Mouse (Mus musculus) forebrain, embryonic 16.5 days (tissue): ENCODE measurements at regions not wholly inside any gene's neighbourhood (a gene's known extent, or its start where the extent isn't known, plus 50 kb on each side); places are given as distances from the start of the nearest gene placed in this dataset.

ENCODE experiments used
- ATAC-seq: fragments of 200-750 bp; cut with Nextera tagmentation; 2 replicates; pipeline ENCODE4 v1.8.0; 2017; ENCODE audit warnings: mild to moderate bottlenecking, moderate library complexity
- H3K27ac ChIP-seq: fragments of 300-500 bp; sonication (generic); 2 replicates; pipeline ENCODE4 v1.5.1; 2014; ENCODE audit warnings: low read length, control low read depth
- H3K27me3 ChIP-seq: fragments of 300-500 bp; sonication (generic); replicated peaks from 2 replicates; pipeline ENCODE4 v1.6.1; 2014; ENCODE audit warnings: low read length; ENCODE audit not compliant: control insufficient read depth, insufficient read depth
- H3K36me3 ChIP-seq: fragments of 300-500 bp; sonication (generic); 2 replicates; pipeline ENCODE4 v1.6.1; 2014; ENCODE audit not compliant: control insufficient read depth, insufficient read depth
- H3K4me1 ChIP-seq: fragments of 300-500 bp; sonication (generic); replicated peaks from 2 replicates; pipeline ENCODE4 v1.6.1; 2014; ENCODE audit warnings: low read length; ENCODE audit not compliant: control insufficient read depth, insufficient read depth
- H3K4me2 ChIP-seq: fragments of 300-500 bp; sonication (generic); 2 replicates; pipeline ENCODE4 v1.6.1; 2014; ENCODE audit warnings: mild to moderate bottlenecking, low read length, control low read depth
- H3K4me3 ChIP-seq: fragments of 300-500 bp; sonication (generic); replicated peaks from 2 replicates; pipeline ENCODE4 v1.5.1; 2014; ENCODE audit warnings: mild to moderate bottlenecking, low read length, control low read depth
- H3K9ac ChIP-seq: fragments of 300-500 bp; sonication (generic); replicated peaks from 2 replicates; pipeline ENCODE4 v1.6.1; 2014; ENCODE audit warnings: low read depth, low read length, control low read depth
- H3K9me3 ChIP-seq: fragments of 300-500 bp; sonication (generic); 2 replicates; pipeline ENCODE4 v1.6.1; 2016; ENCODE audit warnings: low read length; ENCODE audit not compliant: control insufficient read depth
- WGBS: fragments of 180-500 bp; shearing (Covaris S2); extraction: QIAGEN DNeasy Blood & Tissue Kit; methylation state at CpG from one replicate; pipeline ENCODE4 v1.1.7; 2014; 5-methylcytosine and 5-hydroxymethylcytosine counted together

DNA sequence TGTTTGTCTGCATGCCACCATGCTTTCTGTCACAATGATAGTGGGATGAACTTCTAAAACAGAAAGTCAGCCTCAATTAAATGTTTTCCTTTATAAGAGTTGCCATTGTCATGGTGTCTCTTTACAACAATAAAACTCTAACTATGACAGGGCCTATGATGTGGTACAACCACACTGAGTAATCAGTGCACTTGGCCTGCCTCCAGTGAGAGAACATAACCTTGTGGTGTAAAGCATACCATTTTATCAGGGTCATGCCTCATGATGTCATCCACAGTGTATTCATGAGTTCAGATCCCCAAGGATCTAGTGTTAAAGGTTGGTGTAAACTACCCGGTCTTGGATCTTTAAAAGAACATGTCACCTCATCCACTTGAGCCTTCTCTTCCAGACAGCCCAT lies 255.9 kb downstream of the Pla2g4a start:
- H3K4me1 ChIP-seq, result no peaks in the 10 kb centered on the region
- 81% methylated on average over 1 of the region's 1 CpGs for WGBS

DNA sequence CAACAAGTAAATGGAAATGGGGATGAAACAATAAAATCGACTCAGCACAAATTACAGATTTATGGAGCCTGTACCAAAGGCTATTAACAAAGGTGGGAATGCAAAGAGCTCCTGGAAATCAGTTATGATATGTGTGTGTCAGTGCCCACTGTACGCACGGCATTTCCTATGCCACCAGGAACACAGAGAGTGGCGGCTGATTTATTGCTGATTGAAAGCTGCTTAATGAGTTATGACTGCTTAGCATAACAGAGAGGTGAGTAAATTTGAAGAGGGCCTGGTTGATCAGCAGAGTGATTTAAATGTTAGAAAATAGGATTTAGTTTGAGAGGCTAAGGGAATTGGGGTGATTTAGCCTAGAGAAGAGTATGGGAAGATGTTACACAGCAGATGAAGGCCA lies 261.7 kb downstream of the Pla2g4a start:
- ATAC-seq, result no peak
- Histone ChIP-seq H3K27me3 (no peaks in the 10 kb centered on the region), H3K9me3 (no peaks in the 10 kb centered on the region), H3K4me2 (no peak overlapping the region), H3K4me3 (no peak overlapping the region), H3K9ac (no peak overlapping the region), H3K4me1 (no peaks in the 10 kb centered on the region), H3K36me3 (no peaks in the 10 kb centered on the region), H3K27ac (no peak overlapping the region)
- 78% methylated on average over 4 of the region's 4 CpGs for WGBS

More for the DNA sequence above, 255.9 kb downstream of the Pla2g4a start:
- Histone ChIP-seq H3K4me2 (no peak overlapping the region), H3K27ac (no peak overlapping the region), H3K36me3 (no peaks in the 10 kb centered on the region), H3K9ac (no peak overlapping the region), H3K9me3 (no peaks in the 10 kb centered on the region), H3K4me3 (no peak overlapping the region), H3K27me3 (no peaks in the 10 kb centered on the region)
- no peak for ATAC-seq

- Histone ChIP-seq H3K4me3 (no peak overlapping the region), H3K4me1 (no peaks in the 10 kb centered on the region), H3K27me3 (no peaks in the 10 kb centered on the region), H3K36me3 (no peaks in the 10 kb centered on the region), H3K27ac (no peak overlapping the region), H3K4me2 (no peak overlapping the region), H3K9me3 (no peaks in the 10 kb centered on the region), H3K9ac (no peak overlapping the region)
- 52% methylated on average over 1 of the region's 1 CpGs for WGBS
- no peak for ATAC-seq
Observed at GRCm38 (mm10) chr1:149674166-149674565, 286.9 kb downstream of the Pla2g4a start.

DNA sequence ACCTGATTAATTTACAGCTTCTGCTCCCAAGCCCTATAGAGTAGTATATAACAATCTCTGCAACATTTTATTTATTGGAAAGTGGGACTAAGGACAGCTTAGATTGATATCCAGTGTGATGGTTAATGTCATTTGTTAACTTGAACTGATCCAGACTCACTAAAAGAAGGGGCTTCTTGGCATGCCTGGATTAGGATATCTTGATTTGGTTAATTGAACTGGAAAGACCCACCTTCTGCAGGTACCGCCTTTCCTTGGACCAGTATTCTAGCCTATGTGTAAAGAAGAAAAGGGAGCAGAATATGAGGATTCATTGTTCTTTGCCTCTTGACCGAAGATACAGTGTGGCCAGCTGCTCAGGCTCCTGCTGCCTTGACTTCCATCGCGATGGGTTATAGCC lies 288.5 kb downstream of the Pla2g4a start:
- Histone ChIP-seq H3K9ac (no peak overlapping the region), H3K4me3 (no peak overlapping the region), H3K9me3 (no peaks in the 10 kb centered on the region), H3K27ac (peak overlapping the region; percentile 41), H3K4me2 (no peak overlapping the region), H3K4me1 (no peaks in the 10 kb centered on the region), H3K36me3 (no peaks in the 10 kb centered on the region), H3K27me3 (no peaks in the 10 kb centered on the region)
- ATAC-seq, result no peak
- WGBS, result 85% methylated on average over 4 of the region's 4 CpGs

- Histone ChIP-seq H3K4me2 (no peak overlapping the region), H3K36me3 (no peaks in the 10 kb centered on the region), H3K27me3 (no peaks in the 10 kb centered on the region), H3K27ac (no peak overlapping the region), H3K9me3 (no peaks in the 10 kb centered on the region), H3K4me3 (no peak overlapping the region), H3K4me1 (no peaks in the 10 kb centered on the region), H3K9ac (no peak overlapping the region)
- ATAC-seq, result peak; percentile 74
- WGBS, result 46% methylated on average over 2 of the region's 2 CpGs
Observed at GRCm38 (mm10) chr1:149672117-149672516, 289.0 kb downstream of the Pla2g4a start.

DNA sequence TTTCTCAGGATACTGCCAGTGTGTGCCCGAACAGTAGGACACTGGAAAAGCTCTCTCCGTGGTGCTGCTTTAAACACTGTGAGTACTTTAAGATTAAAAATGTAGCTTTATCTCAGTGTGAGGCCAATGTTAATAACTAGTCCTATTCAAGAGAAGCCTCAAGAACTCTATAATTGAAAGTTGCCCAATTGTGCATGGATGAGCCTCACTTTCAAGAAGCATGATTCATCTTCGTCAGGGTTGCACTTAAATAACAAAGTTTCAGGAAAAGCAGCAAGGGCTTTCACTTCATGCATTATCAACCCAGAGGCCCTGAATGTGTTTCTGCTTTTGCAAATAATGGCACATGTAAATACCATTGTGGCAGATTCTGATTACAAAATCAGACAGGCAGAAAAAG lies 290.0 kb downstream of the Pla2g4a start:
- H3K9me3 ChIP-seq, result no peaks in the 10 kb centered on the region
- no peak overlapping the region for H3K4me2 ChIP-seq
- no peak overlapping the region for H3K27ac ChIP-seq
- no peak for ATAC-seq
- H3K9ac ChIP-seq, result no peak overlapping the region
- no peak overlapping the region for H3K4me3 ChIP-seq
- no peaks in the 10 kb centered on the region for H3K4me1 ChIP-seq
- H3K27me3 ChIP-seq, result no peaks in the 10 kb centered on the region
- no peaks in the 10 kb centered on the region for H3K36me3 ChIP-seq
- WGBS, result 29% methylated on average over 3 of the region's 3 CpGs
